Mouse (Mus musculus): Measurements from ENCODE around the gene Mrgpre.

The Mrgpre gene

DNA sequence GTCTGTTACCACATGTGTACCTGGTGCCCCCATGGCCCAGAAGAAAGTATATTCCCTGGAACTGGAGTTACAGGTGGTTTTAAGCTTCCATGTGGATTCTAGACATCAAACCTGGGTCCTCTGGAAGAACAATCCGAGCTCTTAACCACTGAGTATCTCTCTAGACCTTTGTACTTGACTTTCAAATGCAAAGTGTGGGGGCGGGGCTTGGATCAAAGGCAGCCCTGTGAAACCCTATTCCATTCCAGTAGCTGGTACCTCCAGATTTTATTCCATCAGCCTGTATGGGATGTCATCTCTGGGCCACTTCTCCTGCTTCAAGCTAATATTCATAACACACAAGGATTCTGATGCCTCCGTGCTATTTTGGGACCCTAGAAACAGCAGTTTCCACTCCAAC, 8.2 kb downstream of the Mrgpre start:
- no peak for DNase-seq (ENCODE audit: low spot score in 2 of 2)

DNA sequence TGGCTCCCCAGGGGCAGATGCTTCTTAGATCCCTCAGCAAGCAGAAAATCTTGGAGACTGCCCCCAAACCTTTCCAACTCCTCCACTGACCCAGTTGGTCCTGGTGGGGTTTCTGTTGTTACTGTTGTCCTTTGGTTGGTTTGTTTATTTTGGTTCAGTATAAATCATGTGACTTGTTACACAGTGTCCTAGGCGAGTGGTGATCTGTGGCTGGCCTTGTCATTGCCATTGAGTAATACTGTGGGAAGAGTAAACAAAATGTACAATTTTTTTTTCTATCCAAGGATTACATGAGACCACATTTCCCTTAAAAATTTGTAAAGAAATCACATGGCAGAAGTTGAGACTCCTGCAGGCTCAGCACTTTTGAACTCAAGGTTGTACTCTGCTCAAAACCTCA, 14.8 kb downstream of the Mrgpre start:
- no peak for DNase-seq (ENCODE audit: low spot score in 2 of 2)

DNA sequence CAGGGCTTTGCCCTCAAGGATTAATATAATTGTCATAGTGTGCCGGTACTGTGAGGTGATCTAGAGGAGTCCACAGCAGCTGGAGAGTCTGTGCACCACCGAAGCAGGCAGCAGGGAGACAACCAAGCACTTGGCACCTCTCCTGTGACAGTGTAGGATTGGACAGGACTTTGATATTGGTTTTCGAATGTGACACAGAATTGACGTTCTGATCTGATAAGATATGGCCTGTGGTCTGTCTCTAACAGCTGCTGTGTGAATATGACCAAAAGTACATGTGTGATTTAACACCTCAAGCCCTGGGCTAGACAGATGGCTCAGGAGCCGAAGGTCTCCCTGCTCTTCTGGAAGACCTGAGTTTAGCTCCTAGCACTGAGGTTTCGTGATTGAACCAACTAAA, 16.0 kb downstream of the Mrgpre start:
- no peak for DNase-seq (ENCODE audit: low spot score in 2 of 2)

DNA sequence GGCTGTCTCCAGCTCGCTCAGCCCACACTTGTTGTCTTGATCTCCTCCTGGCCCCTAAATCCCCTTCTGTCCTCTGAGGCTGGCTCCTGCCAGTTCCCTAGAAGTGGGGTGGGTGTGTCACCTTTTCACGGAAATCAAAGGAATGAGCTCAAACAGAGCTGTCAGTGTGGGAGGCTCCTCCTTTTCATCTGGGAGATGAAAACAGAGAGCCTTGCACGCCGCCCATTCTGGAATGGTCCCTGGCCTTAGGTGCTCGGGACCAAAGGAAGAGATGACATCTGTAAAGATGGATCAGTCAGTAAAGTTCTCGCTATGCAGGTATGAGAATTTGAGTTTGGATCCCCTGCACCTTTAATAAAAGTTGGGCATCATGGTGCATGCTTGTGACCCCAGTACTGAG, 17.4 kb downstream of the Mrgpre start, which contains the start of gene Mrgprg:
TSS of gene Mrgprg (minus strand) at position 101 of the 400 bp plus-strand sequence.
- DNase-seq (ENCODE audit: low spot score in 2 of 2) = no peak

DNA sequence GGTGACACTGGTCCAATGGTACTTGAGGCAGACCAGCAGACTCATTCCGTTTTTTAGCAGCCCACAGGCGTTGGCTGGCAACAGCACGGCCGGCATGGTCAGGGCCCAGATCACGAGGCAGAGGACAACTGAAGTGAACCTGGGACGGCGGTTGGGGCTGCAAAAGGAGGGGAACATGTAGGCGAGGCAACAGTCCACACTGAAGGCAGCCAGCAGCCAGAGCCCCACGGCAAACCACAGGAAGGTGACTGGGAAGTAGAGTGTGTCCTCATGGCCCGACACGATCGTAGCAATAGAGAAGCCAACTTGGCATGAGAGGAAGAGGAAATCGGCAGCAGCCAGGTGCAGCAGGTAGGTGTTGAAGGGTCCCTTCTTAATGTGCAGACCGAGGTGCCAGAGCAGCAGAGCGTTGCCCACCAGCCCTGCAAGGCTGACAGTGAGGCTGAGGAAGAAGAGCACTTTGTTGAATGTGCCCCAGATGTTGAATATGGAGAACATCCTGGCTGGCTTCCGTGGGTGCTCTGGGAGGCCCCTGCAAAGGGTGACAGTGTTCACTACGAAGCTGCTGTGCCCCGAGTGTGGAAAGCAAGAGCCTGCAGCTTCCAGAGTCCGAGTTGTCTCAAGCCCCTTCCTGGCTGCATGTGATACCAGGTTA, 19.3 kb downstream of the Mrgpre start:
- DNase-seq (ENCODE audit: low spot score in 2 of 2) = no peak

DNA sequence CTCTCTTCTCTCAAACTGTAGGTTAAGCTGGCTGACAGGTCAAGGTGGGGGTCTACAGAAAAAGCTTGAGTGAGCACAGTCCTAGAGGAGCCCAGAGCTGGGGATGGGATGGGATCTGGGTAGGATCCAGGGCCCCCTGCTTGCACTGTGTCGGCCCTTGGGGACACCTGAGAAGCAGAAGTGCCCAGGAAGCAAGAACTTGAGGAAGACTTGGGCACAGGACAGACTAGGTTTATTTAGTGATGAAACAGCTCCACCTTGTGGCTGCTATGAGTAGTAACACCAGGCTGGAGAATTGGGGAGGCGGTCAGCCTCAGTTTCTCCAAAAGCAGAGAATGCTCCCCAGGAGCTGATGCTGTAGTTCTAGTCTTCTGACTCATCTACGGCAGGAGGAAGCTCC, 20.5 kb downstream of the Mrgpre start:
- DNase-seq (ENCODE audit: low spot score in 2 of 2) = no peak

DNA sequence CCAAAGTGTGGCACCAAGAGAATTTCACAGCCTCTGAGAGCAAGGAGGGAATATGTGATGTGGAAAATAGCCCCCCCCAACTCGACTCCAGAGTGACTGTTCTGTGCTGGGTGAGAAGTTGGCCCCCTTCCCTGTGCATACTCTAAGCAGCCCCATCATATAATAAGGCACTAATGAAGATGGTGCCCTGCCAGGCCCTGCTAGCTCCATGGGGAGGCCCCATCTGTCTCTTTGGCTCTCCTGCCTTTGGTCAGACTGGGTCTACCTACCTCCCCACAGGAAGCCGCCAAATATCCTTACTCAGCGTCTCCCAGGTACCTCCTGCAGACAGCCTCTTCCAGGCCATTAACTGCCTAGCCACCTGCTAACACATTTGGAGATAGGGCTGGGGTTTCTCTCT, 25.3 kb downstream of the Mrgpre start:
- no peak for DNase-seq (ENCODE audit: low spot score in 2 of 2)

DNA sequence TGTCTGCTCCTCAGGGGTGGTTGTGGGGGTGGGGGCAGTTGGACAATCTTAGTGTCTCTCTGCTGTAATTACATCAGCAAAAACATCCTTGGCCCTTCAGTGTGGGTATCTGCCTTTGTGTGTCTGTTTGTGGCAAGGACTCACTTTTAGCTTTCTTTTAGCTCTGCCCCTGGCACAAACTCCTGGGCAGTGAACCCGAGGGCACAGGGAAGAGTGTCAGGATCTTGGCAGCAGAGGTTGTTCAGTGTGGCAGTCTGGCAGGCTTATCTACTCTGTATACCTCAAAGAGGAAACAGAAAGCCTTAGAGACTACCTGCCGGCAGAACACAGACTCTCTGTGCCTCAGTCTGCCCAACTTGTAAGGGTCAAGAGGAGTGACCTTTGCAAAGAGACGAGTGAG, 26.6 kb downstream of the Mrgpre start:
- DNase-seq (ENCODE audit: low spot score in 2 of 2) = no peak

DNA sequence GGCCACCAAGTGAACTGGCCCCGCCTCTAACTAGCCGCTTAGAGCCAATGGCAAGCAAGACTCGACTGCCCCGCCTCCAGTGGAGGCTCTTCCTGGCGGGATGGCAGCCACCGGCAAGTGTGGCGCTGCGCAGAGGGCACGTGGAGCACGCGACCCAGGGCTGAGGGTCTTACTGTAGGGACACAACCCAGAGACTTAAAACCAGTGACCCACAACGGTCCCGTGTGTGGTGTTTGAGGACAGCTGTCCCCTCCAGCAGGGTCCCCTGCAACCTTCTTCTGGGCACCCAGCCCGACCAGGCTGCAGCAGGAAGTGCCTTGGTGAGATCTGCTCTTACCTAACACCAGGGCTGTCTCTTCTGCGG, 27.3 kb downstream of the Mrgpre start:
- peak in 1 of 2 experiments; percentile 53 for DNase-seq (ENCODE audit: low spot score in 2 of 2)

DNA sequence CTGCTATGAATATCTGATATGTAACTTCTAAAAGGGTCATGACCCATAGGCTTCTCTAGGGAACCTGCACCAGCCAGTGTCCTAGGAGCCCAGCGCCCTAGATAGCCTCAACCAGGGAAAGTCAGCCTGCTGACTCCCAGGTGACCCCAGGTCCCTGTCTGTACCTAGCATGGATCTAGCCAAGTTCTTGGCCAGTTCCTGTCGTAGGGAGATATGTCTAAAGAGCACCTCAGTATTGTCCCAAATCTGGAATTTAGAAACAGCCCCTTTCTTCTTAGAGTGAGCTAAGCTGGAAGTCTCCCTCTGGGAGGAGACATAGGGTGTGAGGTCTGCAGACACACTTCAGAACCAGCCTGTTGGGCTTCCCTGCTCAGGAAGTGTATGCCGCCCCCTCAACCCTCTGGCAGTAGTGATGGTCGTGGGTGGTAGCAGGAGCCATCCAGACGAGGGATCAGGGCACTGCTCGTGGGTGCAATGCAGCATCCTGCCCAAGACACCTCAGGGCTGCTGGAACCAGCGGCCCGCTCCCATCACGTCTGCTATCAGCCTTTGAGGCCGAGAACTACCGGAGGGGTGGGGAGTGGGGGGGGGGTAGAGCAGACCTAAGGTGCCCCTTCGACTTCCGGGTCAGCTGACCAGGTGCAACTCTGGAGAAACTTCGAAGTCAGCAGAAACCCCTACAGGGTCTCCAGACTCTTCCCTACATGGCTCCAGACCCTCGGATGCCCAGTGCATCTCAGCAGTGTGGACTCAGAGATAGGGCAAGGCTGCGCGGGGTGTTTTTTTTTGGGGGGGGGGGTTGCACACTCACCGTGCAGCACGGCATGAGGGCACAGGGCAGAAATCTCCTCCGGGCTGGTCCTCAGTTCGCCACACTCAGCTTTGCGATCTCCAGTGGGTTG, 27.9 kb downstream of the Mrgpre start, which contains the start of gene Osbpl5:
TSS of gene Osbpl5 (minus strand) at position 861 of the 902 bp plus-strand sequence.
- DNase-seq (ENCODE audit: low spot score in 2 of 2) = no peak

DNA sequence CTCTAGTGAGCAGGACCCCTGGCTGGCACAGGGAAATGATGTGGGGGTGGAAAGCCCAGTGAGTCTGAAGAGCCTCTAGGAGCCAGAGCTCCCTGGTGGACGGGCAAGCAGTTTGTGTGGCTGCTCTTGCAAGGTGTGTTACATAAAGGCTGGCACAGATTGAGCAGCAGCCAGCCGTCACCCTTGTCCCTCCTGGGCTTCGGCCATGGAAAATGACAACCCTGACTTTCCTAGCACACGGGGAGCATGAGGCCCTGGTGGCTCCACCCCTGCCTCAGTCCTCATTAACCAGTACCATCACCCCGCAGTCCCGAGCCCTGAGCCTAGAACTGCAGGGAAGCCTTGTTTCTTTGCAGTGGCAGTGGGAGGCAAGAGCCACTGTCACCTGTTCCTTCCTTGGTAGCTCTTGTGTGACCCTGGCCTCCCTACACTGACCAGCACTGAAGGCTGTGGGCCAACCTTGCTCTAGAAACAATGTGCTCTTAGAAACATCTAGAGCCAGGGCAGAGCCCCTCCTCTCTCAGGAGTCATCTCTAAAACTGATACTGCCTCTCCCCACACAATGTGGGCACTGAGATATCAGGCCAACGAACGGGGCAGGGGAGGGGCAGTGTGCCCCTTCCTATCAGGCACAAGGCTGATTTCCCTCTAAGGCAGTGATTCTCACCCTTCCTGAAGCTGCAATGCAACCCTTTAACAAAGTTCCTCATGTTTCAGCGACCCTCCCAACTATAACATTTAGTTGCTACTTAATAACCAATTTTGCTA, 28.8 kb downstream of the Mrgpre start:
- no peak for DNase-seq (ENCODE audit: low spot score in 2 of 2)

DNA sequence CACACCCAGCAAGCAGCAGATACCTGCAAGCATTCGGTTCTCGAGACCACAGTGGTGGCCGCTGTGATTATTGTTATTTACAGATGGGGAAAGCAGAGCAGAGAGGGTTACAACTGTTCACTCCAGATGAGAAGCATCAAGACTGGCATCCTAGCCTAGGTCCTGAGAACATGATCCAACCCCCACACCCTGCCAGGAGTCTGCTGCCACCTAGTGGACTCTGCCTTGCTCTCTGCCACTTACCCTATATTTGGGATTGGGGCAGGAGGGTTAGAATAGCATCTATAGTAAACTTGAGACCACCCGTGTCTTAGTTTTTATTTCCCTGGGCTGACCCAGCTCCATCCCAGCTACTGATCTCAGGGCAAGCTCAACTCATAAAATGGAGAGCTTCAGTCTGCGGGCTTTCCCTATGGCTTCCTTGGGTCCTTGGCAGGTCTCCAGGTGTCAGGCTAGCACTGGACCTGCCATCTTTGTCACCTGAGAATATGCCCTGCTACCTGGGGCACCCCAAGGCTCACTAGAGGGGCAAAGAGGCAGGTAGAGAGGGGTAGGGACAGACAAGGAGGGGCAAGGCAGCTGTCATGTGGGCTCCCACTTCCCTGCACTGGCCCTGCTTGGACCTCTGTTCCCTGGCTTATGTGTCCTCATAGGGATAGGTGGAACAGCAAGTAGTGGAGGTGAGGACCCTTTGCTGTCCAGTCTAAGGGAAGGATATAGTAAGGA, 30.1 kb downstream of the Mrgpre start:
- no peak for DNase-seq (ENCODE audit: low spot score in 2 of 2)

DNA sequence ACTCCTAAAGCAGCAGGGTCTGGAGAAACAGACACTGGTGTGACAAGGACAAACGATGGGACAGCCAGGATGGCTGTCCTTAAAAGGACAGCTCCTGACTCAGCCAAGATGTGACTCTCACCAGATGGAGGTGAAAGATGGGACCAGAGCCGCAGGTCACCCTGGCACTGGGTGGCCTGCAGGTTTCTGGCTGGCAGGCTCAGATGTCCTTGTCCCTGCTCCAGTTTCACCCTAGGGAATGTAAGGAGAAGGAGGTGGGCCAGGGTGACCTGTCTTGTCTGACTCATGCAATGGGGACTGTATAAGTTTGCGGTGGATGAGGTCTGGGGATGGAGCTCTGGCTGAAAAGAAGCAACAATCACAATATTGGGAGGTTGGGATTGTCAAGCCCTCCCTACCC, 31.7 kb downstream of the Mrgpre start:
- no peak for DNase-seq (ENCODE audit: low spot score in 2 of 2)

DNA sequence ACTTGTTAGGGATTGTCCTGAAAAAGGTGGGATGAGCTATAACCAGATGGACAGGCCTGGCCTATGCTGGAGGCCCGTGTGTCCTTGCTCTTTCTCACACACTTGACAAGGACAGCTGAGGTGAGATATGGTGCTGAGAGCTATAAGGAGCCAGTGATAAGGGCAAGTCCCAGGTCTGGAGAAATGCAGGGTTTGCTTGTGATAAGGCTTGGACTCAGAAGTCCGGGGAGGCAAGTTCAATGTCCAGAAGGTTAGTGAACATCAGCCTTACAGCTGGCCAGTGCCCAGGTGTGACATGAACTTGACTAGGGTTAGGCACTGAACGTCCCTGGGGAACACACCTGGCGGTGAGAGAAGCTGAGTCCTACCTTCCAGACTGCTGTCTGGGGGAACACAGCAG, 32.2 kb downstream of the Mrgpre start:
- DNase-seq (ENCODE audit: low spot score in 2 of 2) = no peak

DNA sequence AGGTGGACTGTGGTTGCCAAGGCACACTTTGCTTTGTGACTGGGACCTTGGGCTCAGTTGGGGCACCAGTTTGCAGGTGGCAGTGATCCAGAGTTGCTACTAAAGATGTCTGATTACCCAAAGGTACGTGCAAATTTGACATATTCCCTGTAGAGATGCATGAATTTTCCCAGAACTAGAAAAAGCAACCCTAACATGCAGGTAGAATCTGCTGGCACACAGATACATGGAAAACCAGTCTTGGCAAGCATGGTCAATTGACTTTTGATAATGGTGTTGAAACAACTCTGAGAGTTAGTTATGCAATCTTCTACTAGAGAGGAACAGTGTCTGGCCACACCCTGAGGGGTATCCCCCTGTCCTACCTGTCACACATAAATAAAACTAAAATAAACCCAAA, 32.9 kb downstream of the Mrgpre start:
- no peak for DNase-seq (ENCODE audit: low spot score in 2 of 2)

DNA sequence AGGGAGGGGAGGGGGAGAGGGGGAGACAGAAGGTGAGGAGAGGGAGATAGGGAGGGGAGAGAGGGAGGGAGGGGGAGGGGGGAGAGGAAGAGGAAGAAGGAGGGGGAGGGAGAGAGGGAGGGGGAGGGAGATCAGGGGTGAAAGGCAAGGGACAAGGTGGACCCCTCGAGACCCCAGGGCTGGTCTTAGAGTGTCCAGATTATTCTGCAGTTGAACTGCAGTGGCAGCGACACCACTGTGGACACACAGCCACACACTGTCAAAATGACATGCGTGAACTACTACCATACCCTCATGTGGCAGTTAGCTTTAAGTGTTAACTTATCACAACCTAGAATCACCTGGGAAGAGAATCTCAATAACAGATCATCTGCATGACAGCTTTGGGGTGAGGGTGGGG, 35.3 kb downstream of the Mrgpre start:
- DNase-seq (ENCODE audit: low spot score in 2 of 2) = no peak

DNA sequence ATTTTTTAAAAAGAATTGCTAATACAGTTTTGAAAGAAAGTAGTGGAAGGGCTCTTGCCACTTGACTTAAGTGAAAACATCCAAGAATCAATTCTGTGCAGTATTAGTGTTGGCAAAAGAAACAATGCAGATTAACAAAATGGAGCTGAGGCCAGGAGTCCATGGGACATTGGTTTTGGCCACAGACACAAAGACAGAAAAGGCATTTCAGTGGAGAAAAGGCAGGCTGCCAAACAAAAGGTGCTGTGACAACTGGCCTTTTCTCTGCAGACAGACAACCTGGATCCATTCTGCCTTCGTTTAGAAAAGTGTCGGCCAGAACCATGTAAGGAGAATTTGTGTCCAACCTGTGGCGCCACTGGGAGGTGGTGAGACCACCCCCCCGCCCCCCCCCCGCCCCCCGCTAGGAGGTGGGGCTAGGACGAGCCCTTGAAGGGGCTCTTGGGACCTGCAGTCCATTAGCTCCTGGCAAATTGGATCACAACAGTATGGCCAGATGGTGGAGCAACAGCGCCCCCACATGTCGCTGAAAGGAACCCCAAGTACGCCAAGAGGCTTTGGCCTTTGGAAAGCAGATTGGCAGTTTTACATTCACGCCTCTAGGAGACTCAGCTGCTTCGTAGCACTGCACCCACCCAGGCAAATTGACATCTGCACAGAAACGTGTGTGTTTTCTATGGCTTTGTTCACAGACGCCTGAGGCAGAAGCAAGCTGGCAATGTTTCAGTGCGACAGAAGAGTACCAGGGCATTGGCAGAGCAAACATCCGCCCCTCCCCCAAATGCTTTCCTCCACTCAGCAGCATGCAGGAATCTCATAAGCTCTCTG, 36.0 kb downstream of the Mrgpre start:
- DNase-seq (ENCODE audit: low spot score in 2 of 2) = peak; percentile 84 to 86

DNA sequence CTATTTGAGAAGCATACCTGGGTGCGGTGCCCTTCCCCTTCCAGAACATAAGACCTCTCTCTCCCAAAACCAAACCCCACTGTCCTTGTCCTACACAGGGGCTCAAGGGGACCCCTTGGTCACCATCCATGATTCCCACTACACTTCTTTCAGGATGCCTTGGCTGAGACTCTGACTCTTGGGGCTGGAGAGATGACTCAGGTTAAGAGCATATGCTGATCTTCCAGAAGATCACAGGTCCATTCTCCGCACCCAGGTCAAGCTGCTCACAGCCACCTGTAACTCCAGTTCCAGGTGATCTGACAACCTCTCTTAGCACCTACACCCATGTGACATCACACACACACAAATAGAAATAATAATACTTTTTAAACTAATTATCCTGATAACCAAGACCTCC, 43.6 kb downstream of the Mrgpre start:
- no peak for DNase-seq (ENCODE audit: low spot score in 2 of 2)

DNA sequence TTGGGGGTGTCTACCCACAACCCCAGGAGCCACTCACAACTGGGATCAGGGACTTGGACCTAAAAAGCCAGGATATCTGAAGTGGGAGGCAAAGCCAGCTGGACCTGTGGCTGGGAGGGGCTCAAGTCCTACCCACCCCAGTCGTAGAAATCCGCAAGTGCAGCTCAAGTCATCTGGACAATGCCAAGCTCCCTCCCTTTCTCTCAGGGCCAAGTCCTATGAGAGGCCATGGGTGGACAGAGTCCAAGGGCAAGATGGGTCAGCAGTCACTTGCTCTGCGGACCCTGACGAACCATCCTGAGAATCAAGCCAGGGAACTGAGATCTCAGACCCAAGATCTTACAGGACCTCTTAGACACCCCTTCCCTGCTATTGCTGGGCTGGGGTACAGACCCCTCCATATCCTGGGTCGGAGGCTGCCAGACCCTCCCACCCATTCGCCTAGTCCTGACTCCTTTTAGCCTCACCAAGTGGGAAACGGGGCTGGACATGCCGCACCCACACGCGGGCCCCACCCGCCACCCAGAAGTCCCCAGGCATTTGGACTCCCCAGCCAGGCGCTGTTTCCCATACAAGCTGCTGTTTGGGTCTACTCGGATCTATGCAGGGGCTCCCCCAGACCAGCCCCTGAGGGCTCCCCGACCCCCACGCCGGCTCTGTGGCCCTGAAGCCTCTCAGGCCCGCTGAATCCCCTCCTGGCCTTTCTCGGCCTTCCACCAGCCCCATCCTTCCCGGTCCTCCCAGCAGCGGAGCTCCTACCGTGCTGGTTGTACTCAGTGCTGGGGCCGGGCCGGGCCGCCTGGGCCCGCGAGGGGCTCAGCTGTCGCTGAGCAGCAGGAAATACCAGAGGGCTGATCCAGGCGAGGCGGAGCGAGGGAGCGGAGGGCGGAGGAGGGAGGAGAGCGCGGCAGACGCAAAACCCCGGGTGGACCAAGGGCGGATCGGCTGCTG, 44.5 kb downstream of the Mrgpre start:
- DNase-seq (ENCODE audit: low spot score in 2 of 2) = peak; percentile 68 to 75

DNA sequence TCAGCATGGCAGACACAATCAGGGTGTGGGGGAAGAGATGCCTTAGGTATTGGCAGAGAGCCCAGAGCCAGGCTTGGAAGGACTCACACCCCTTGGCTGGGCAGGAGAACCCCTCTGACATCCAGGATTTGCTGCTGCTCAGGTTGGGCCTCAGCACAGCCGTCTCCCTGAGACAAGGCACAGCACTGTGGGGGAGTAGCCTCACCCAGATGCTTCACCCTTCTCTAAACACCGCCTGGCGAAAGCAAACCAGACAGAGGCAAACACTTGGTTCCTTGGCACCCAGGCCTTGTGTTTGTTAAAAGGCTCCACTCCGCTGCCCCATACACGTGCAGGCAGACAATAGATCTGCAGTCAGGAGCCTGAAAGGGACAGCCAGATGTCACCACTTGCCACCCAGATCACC, 45.7 kb downstream of the Mrgpre start:
- no peak for DNase-seq (ENCODE audit: low spot score in 2 of 2)
